Mouse (Mus musculus) cortical plate, adult 2 months (tissue): ENCODE results near the gene Rpusd1.

ENCODE experiments used
- CTCF ChIP-seq: fragments of 200-500 bp; IDR thresholded peaks from 2 replicates; pipeline ENCODE4 v1.5.1; 2011; ENCODE audit warnings: mild to moderate bottlenecking, control low read depth, low read length; ENCODE audit not compliant: insufficient read depth; ENCODE audit errors: extremely low read depth
- POLR2A ChIP-seq: fragments of 200-500 bp; IDR thresholded peaks from 2 replicates; pipeline ENCODE4 v1.6.1; 2011; ENCODE audit warnings: mild to moderate bottlenecking, low read length, control low read depth; ENCODE audit not compliant: insufficient read depth; ENCODE audit errors: extremely low read depth

DNA sequence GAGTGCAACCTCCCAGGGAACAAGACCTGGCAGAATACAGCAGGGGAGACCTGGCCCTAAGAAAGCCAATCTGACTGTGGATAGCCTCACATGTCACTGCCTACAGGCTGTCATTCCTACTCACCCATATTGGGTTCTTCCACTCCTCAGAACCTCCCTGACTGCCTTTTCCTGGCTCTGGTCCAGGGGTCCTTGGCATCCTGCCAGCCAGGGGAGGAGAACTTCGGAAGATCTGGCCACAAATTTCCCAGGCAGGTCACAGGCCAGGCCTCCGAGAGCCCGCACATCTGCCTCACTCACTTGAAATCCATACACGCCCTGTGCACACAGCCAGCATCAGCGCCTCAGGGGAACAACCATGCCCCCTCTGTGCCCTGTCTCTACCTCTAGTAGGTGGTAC, 24.0 kb downstream of the Rpusd1 start:
- TF ChIP-seq CTCF, result no peak
- TF ChIP-seq POLR2A, result no peak
